Mouse (Mus musculus) splenic B cell, adult 2 months (primary cell): ENCODE data around the gene Tomm40.
"Not testable (repeated sequence)": the region's sequence is repeated elsewhere in the genome, so short reads cannot be mapped to it uniquely, and the experiment has no call there.

Experiments used
- DNase-seq: peaks from one replicate; pipeline ENCODE4 v3.0.0-alpha.2; 2011; ENCODE audit warnings: low read depth, low spot score
- H3K27me3 ChIP-seq: 2 replicates; pipeline ENCODE4 v1.6.1; 2012; ENCODE audit warnings: mild to moderate bottlenecking, low read length, moderate library complexity, mixed read lengths; ENCODE audit not compliant: control insufficient read depth, poor library complexity, insufficient read depth, severe bottlenecking
- H3K36me3 ChIP-seq: 2 replicates; pipeline ENCODE4 v1.6.1; 2012; ENCODE audit warnings: mild to moderate bottlenecking, low read length, moderate library complexity, mixed read lengths; ENCODE audit not compliant: control insufficient read depth, poor library complexity, insufficient read depth, severe bottlenecking

Tomm40 gene

GRCm38 (mm10) chr7:19691873-19692865, 23.1 kb downstream of the Tomm40 start, which contains the start of gene Apoc1:
Apoc1 (minus strand) TSS chr7:19692660.
- no peaks in the 10 kb centered on the region for H3K27me3 ChIP-seq
- DNase-seq: no peak
- H3K36me3 ChIP-seq: no peaks in the 10 kb centered on the region

DNA sequence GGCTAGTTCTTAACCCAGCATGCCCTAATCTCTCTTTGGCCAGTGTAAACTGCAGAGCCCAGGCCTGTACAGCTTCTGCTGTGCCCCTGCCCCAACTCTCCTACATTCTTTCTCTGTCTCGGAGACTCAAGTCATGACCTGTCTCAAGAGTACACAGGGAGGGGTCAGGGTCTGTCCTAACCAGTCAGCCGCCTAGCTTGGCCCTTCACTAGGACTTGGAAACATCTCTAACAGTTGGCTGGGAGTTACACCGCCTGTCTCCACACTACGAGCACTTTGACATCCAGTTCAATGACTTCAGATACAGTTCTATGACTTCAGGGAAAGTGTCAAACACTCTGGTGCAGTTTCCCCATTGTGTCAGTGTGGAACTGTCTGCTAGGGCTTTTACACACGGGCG, 23.8 kb downstream of the Tomm40 start:
- Histone ChIP-seq H3K36me3 (no peaks in the 10 kb centered on the region), H3K27me3 (no peaks in the 10 kb centered on the region)
- no peak for DNase-seq

GRCm38 (mm10) chr7:19690845-19691244, 24.4 kb downstream of the Tomm40 start:
- Histone ChIP-seq H3K36me3 (no peaks in the 10 kb centered on the region), H3K27me3 (no peaks in the 10 kb centered on the region)
- no peak for DNase-seq

- no peaks in the 10 kb centered on the region for H3K27me3 ChIP-seq
- DNase-seq: no peak
- no peaks in the 10 kb centered on the region for H3K36me3 ChIP-seq
Measured at GRCm38 (mm10) chr7:19688611-19689010, 26.6 kb downstream of the Tomm40 start.

DNA sequence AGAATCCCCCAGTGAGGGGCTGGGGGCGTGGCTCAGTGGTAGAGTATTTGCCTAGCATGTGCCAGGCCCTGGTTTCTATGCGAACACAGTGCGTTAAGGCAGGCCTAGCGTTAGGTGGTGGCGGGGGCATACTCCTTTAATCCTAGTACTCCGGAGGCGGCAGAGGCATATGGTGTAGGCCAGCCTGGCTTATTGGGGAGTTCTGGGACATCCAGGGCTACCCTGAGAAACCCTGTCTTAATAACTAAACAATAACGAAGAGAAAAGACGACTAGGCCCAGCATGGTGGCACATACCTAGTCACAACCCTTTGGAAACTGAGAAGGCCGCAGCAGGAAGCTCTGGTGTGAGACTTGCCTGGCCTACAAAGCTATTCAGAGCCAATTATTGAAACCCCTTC, 27.1 kb downstream of the Tomm40 start:
- Histone ChIP-seq H3K36me3 (no peaks in the 10 kb centered on the region), H3K27me3 (no peaks in the 10 kb centered on the region)
- no peak for DNase-seq

- H3K27me3 ChIP-seq: not testable (repeated sequence)
Measured at GRCm38 (mm10) chr7:19686927-19687583, 28.2 kb downstream of the Tomm40 start.

DNA sequence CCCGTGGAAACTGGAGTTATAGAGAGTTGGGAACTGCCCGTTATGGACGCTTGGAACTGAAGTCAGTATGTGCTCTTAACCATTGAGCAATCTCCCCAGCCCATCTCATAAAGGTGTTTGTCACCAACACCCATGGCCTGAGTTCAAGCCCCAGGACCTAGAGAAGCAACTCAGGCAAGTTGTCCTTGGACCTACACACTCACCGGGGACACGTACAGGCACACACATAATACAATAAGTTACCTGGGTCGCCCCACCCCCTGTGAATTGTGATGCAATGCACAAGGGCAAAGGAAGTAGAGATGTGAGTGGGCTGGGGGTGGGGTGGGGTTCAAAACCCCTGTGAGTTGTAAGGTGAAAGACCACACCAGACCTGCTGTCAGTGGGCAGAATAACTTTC, 28.7 kb downstream of the Tomm40 start:
- Histone ChIP-seq H3K27me3 (no peaks in the 10 kb centered on the region), H3K36me3 (no peaks in the 10 kb centered on the region)
- DNase-seq: no peak

More at GRCm38 (mm10) chr7:19686927-19687583, 28.2 kb downstream of the Tomm40 start:
- not testable (repeated sequence) for DNase-seq, H3K36me3 ChIP-seq

DNA sequence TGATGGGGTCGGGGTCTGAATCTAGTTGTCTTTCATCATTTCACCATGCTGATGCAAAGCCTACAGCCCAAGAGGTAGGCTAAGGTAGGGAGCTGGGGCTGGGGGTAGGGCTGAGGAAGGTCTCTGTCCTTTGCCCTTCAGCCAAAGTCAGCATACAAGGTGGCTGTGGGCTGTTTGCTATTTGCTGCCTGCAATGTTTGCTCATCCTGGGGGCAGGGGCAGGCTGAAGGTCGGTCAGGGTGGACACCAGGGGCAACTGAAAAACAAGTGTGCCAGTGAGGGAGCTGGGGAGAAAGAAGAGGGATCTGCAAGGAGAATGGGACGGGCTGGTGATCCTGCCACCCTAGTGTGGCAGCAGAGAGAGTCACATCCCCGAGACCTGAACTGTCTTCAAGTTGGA, 29.9 kb downstream of the Tomm40 start:
- Histone ChIP-seq H3K27me3 (no peaks in the 10 kb centered on the region), H3K36me3 (no peaks in the 10 kb centered on the region)
- DNase-seq: no peak

GRCm38 (mm10) chr7:19683771-19684201, 31.5 kb downstream of the Tomm40 start:
- DNase-seq: peak; percentile 72
- H3K27me3 ChIP-seq: no peaks in the 10 kb centered on the region
- H3K36me3 ChIP-seq: no peaks in the 10 kb centered on the region

GRCm38 (mm10) chr7:19682979-19683378, 32.3 kb downstream of the Tomm40 start:
- no peak for DNase-seq
- H3K27me3 ChIP-seq: no peaks in the 10 kb centered on the region

DNA sequence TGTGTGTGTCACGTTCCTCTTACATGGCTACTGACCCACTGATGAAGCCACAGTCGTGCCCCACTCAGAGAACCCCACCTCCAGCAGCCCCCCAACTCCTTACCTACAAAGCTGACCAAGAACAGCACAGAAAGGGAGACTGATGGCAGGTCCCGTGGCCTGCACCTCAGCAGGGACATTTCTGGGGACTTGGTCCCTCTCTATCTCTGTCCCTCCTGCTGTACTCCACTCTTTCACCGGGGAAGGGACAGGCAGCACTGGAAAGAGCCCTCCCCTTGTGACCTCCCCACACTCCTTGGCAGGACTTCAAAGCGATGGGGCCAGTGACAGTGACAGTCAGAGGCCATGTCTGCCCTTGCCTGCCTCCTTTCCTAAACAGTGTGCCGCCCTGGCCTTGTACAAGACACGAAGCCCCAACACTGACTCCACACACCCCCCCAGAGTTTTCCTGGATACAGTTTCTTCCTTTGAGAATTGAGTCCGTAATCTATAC, 34.0 kb downstream of the Tomm40 start, which contains the start of the genes Gm44805 and Apoc4:
Gene Gm44805, minus strand, starts transcription at position 222 of the 493 bp plus-strand sequence.
Gene Apoc4, minus strand, starts transcription at position 278 of the 493 bp plus-strand sequence.
- Histone ChIP-seq H3K36me3 (no peaks in the 10 kb centered on the region), H3K27me3 (no peaks in the 10 kb centered on the region)
- DNase-seq: no peak

More at GRCm38 (mm10) chr7:19682979-19683378, 32.3 kb downstream of the Tomm40 start:
- no peaks in the 10 kb centered on the region for H3K36me3 ChIP-seq

DNA sequence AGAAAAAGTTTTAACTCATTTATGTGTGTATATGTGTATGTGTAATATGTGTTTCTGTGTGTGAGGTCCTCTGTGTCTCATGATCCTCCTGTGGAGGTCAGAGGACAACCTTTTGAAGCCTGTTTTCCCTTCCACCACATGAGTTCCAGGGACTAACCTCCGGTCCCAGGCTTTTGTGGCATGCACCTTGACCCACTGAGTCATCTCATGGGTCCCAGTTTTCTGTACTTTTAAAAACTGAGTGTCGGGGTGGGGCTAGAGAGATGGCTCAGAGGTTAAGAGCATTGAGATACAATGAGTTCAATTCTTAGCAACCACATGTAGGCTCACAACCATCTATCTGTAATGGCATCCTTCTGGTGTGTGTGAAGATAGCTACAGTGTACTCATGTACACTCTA, 34.5 kb downstream of the Tomm40 start:
- Histone ChIP-seq H3K27me3 (no peaks in the 10 kb centered on the region), H3K36me3 (no peaks in the 10 kb centered on the region)
- no peak for DNase-seq

DNA sequence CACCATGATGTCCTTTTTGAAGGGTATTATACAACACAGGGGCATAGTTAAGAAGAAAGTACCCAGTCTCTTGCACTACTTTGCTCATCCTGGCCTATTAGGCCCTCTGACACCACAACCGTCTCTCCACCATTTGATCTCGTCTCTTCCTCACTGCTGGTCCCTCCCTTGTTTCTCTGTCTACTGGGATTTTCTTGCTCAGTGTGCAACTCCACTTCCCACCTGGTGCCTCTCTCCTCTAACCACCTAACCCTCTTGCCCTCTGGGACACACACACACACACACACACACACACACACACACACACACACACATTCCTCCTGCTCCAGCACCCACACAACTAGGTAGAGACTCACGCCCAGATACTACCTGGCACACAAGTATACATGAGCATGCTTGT, 36.3 kb downstream of the Tomm40 start:
- Histone ChIP-seq H3K36me3 (no peaks in the 10 kb centered on the region), H3K27me3 (no peaks in the 10 kb centered on the region)
- DNase-seq: no peak

- H3K27me3 ChIP-seq: no peaks in the 10 kb centered on the region
- no peak for DNase-seq
- H3K36me3 ChIP-seq: no peaks in the 10 kb centered on the region
Measured at GRCm38 (mm10) chr7:19677872-19678271, 37.4 kb downstream of the Tomm40 start, which contains the start of gene Apoc2. Apoc2 (minus strand) TSS chr7:19677941.

GRCm38 (mm10) chr7:19676662-19677061, 38.6 kb downstream of the Tomm40 start:
- no peak for DNase-seq
- H3K36me3 ChIP-seq: no peaks in the 10 kb centered on the region

More at GRCm38 (mm10) chr7:19676662-19677061, 38.6 kb downstream of the Tomm40 start:
- H3K27me3 ChIP-seq: no peaks in the 10 kb centered on the region
